Mouse (Mus musculus) megakaryocyte, embryonic 14.5 days (primary cell): Measurements from ENCODE around the gene Tmem91. TPM values are rescaled to one million over a fixed set of nuclear protein-coding genes. Genes with fewer than 3 reads are reported as not detected.

Experiments used
- H3K27me3 ChIP-seq: replicated peaks from 2 replicates; pipeline ENCODE3; 2012; ENCODE audit warnings: inconsistent platforms
- H3K36me3 ChIP-seq: replicated peaks from 2 replicates; pipeline ENCODE3; 2012; ENCODE audit warnings: low read length, inconsistent platforms, mixed read lengths
- H3K4me1 ChIP-seq: 2 replicates; pipeline ENCODE4 v1.6.1; 2012; ENCODE audit warnings: inconsistent platforms
- H3K4me3 ChIP-seq: replicated peaks from 2 replicates; pipeline ENCODE3; 2012; ENCODE audit warnings: moderate library complexity, mild to moderate bottlenecking, inconsistent platforms
- H3K9me3 ChIP-seq: 2 replicates; pipeline ENCODE4 v1.6.1; 2012; ENCODE audit warnings: inconsistent platforms
- FLI1 ChIP-seq: IDR thresholded peaks from 2 replicates; pipeline ENCODE4 v1.6.1; 2012; ENCODE audit warnings: low read length, inconsistent platforms, mixed read lengths
- GATA1 ChIP-seq: IDR thresholded peaks from 3 replicates; pipeline ENCODE4 v1.6.1; 2012; ENCODE audit warnings: mixed read lengths, low read length, inconsistent platforms, borderline replicate concordance
- polyA plus RNA-seq: library from polyadenylated mRNA; stranded (reverse); fragments of >175 nt; gene quantifications from 2 replicates; pipeline ENCODE4 v1.2.3, GENCODE M21; 2012; ENCODE audit warnings: low replicate concordance; ENCODE audit not compliant: insufficient read depth

Tmem91 gene
- polyA plus RNA-seq, 1 experiment: 4.7 TPM

DNA sequence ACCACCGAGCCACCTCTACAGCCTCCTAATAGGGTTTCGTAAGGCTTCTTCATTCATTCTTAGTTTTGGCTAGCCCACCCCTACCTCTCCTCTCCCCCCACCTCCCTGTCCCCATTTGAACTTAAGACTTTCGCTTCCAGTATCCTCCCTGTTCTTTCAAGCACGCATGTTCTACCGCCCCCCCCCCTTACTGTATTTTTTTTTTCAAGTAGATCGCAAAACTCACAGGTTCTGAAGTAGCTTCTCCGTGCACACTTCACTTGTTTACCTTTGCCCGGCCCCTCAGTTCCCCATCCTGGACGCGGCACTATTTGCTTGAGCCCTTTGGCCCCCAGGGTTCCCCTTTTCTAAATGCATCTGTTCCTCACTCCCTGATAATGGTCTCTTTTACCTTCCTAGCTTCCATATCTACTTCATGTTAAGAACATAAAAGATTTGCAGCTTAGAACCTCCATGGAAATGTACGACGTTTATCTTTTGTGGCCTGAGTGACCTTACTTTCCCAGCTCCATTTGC is 22.7 kb downstream of the Tmem91 start:
- Histone ChIP-seq H3K4me1 (peaks cover 71% of the 10 kb centered on the region), H3K36me3 (peaks cover 4% of the 10 kb centered on the region), H3K4me3 (no peak overlapping the region), H3K9me3 (no peaks in the 10 kb centered on the region), H3K27me3 (no peaks in the 10 kb centered on the region)
- TF ChIP-seq FLI1 (no peak), GATA1 (no peak)

DNA sequence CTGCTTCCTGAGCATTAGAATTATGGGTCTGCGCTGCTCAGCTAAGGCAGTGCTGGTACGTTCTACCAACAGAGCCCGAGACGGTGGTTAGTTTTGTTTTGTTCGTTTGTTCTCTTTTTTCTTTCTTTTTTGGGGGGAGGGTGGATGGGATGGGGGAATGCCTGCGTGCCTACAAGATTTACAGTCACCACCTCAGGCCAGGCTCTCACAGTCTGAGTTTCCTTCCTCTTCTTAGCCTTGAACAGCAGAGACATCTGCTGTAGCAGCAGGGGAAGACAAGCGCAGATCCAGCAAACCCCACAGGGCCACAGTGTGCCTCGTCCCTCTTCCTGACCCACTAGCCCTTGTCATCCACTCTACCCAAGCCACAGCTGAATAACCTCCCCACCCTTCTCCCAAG is 23.7 kb downstream of the Tmem91 start:
- Histone ChIP-seq H3K9me3 (no peaks in the 10 kb centered on the region), H3K4me1 (peaks cover 71% of the 10 kb centered on the region), H3K4me3 (peak overlapping the region; percentile 81), H3K36me3 (peaks cover 8% of the 10 kb centered on the region), H3K27me3 (peaks cover 4% of the 10 kb centered on the region)
- TF ChIP-seq GATA1: no peak
- TF ChIP-seq FLI1: no peak

DNA sequence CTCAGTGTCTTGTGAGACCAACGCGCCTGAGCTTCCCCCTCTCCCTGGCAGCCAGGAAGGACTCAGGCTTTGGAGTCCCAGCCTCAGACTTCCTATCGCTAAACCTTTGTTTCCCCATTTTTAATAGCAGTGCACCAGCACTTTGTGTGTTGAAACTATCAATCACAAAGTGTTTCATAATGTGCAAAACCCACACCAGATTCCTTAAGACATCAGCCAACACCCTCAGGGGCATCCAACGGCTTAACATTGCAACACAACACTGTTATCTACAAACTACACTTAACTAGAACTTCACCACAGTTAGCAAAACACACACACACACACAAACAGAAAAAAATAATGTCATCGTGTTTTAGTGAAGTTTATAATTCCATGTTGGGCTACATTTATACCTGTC is 25.1 kb downstream of the Tmem91 start:
- Histone ChIP-seq H3K4me3 (no peak overlapping the region), H3K4me1 (peaks cover 77% of the 10 kb centered on the region), H3K9me3 (no peaks in the 10 kb centered on the region), H3K27me3 (peaks cover 11% of the 10 kb centered on the region), H3K36me3 (peaks cover 15% of the 10 kb centered on the region)
- TF ChIP-seq GATA1 (no peak), FLI1 (no peak)

DNA sequence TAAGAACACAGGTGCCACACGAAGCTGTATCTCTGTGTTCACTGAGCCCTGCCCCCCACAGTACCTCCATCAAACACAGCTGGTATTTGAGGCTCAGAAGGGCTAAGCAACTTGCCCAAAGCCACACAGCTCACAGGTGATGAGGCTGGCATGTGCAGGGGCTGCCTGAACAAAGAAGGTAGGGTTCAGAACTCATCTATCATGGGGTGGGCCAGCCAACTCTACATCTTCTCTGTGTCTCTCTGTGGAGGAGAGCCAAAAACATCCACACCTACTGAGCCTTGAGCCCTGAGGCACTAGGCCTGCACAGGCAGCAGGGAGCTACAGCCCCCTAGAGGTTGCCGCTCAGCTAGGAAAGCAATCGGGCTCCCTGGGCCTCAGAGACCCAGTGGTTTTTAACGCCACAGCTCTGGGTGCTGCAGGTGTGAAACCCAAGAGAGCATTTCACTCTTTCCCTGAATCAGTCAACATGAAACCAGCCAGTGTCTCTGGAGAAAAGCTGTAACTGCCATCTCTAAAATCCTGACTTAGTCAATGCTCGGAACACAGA is 27.3 kb downstream of the Tmem91 start:
- H3K36me3 ChIP-seq: peaks cover 11% of the 10 kb centered on the region
- no peaks in the 10 kb centered on the region for H3K9me3 ChIP-seq
- peaks cover 11% of the 10 kb centered on the region for H3K27me3 ChIP-seq
- TF ChIP-seq FLI1: no peak
- TF ChIP-seq GATA1: no peak
- H3K4me3 ChIP-seq: no peak overlapping the region
- peaks cover 93% of the 10 kb centered on the region for H3K4me1 ChIP-seq

DNA sequence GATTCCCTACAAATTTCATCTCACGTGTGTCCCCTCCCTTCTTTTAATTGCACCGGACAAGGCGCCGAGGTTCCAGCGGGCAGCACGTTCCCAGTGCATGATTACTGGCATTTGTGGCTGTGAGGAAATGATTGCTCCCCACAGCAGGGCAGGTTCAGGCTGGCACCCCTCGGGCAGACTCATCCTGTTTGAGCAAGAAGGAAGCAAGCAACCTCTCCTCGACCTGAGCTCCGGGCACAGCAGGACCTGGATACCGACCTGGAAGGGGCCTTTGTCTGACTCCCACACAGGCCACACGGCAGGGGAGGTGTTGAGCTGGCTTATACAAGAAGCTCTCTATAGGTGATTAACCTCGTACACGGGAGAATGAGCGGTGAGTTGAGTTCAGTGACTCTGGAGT is 29.9 kb downstream of the Tmem91 start:
- Histone ChIP-seq H3K4me1 (peaks cover 88% of the 10 kb centered on the region), H3K4me3 (peak overlapping the region; percentile 38), H3K27me3 (peaks cover 22% of the 10 kb centered on the region), H3K9me3 (no peaks in the 10 kb centered on the region), H3K36me3 (peaks cover 27% of the 10 kb centered on the region)
- TF ChIP-seq FLI1 (no peak), GATA1 (no peak)

DNA sequence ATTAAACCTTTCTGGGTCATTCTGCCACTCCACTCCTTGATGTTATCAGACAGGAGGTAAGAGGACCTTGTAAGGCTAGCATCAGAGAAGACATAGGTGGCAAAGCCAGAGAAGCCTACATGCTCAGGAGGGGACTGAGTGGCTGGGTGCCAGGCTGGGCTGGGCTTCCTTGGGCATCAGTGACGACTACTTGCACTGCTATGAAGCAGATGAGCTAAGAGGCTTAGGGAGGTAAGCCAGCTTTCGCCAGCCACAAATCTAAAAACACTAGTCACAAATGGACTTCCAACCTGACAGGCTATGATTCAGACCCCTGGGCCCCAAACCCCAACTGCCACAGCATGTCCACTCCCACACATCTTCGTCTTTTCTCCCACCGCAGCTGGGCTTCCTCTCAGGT is 30.3 kb downstream of the Tmem91 start:
- Histone ChIP-seq H3K27me3 (peaks cover 23% of the 10 kb centered on the region), H3K36me3 (peaks cover 31% of the 10 kb centered on the region), H3K4me1 (peaks cover 86% of the 10 kb centered on the region), H3K4me3 (no peak overlapping the region), H3K9me3 (no peaks in the 10 kb centered on the region)
- TF ChIP-seq FLI1 (no peak), GATA1 (no peak)

DNA sequence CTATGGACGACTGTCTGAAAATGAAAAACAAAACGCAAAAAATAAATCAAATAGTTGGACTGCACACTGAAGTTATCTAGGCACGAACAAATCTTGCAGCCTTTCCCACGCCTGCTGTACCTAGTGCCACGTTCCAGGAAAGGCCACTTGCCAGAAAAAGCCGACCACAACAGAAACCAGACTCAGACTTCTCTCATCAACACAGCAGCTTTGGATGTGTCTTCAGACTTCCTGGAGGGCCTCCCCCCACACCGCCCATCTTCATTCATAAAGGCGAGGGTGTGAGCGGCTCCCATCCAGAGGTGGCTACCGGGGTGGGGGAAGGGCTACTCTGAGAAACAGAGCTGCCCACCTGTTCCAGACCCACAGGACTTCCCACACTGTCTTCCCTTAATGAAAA is 30.8 kb downstream of the Tmem91 start:
- Histone ChIP-seq H3K27me3 (peaks cover 26% of the 10 kb centered on the region), H3K4me3 (no peak overlapping the region), H3K36me3 (peaks cover 36% of the 10 kb centered on the region), H3K9me3 (no peaks in the 10 kb centered on the region), H3K4me1 (peaks cover 85% of the 10 kb centered on the region)
- TF ChIP-seq FLI1: no peak
- TF ChIP-seq GATA1: no peak

DNA sequence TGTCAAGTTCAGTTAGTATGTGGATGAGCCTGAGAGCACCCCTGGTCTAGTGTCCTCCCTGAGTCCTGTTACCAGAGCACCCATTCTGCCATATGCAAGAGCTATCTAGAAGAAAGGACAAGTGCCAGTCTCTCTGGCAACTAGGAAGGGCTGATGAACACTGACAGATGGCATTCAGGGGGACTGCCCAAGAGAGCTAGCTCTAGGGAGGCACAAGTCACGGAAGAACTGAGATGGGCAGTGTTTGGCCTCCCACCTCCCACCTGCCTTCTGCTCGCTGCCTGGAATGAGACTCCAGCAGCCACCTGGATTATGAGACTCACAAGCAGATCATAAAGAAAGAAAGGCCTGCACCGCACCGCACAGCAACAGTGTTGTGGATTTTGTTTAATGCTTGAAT is 35.2 kb downstream of the Tmem91 start:
- TF ChIP-seq GATA1 (no peak), FLI1 (no peak)
- H3K9me3 ChIP-seq: no peaks in the 10 kb centered on the region
- peaks cover 26% of the 10 kb centered on the region for H3K27me3 ChIP-seq
- H3K36me3 ChIP-seq: peaks cover 65% of the 10 kb centered on the region
- peaks cover 75% of the 10 kb centered on the region for H3K4me1 ChIP-seq
- H3K4me3 ChIP-seq: no peak overlapping the region

DNA sequence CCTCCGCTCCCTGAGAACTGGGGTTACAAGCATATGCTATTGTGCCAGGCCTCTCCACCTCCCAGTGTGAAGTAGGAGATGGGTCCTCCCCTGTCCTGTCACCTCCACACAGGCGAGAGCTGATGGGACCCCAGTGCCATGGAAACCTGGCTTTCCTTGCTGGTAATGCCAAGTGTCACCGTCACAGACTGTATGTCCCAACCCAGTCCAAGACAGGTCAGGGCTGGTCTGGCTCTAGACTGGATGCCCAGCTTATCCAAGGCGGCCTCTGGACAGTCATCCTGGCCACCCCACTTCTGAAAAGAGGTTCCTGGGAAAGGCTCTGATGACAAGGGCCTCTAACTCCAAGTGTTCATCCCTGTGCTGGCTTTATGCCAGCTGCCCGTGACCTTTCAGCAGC is 37.9 kb downstream of the Tmem91 start:
- Histone ChIP-seq H3K9me3 (no peaks in the 10 kb centered on the region), H3K4me1 (peaks cover 73% of the 10 kb centered on the region), H3K27me3 (peaks cover 26% of the 10 kb centered on the region), H3K4me3 (no peak overlapping the region), H3K36me3 (peaks cover 88% of the 10 kb centered on the region)
- TF ChIP-seq GATA1 (no peak), FLI1 (no peak)

DNA sequence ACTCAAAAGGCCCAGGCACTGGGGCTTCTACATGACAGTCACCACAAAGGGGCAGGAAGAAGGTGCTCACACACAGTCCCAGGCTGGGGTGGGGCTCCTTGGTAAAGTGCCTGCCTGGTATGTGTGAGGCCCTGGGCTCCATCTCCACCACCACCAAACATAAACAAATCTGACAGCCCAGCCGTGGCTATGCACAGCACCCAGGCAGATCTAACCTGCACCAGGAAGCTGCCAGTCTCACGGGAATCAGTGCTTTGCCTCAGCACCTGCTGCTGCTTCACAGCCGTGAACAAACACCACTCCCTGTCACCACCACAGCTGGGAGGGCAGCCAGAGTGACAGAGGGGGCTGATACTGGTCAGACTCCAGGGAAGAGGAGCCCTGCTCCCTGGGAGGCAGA is 38.6 kb downstream of the Tmem91 start:
- peaks cover 24% of the 10 kb centered on the region for H3K27me3 ChIP-seq
- H3K9me3 ChIP-seq: no peaks in the 10 kb centered on the region
- TF ChIP-seq GATA1 (no peak), FLI1 (no peak)
- H3K4me1 ChIP-seq: peaks cover 73% of the 10 kb centered on the region
- H3K4me3 ChIP-seq: no peak overlapping the region
- H3K36me3 ChIP-seq: peaks cover 91% of the 10 kb centered on the region

DNA sequence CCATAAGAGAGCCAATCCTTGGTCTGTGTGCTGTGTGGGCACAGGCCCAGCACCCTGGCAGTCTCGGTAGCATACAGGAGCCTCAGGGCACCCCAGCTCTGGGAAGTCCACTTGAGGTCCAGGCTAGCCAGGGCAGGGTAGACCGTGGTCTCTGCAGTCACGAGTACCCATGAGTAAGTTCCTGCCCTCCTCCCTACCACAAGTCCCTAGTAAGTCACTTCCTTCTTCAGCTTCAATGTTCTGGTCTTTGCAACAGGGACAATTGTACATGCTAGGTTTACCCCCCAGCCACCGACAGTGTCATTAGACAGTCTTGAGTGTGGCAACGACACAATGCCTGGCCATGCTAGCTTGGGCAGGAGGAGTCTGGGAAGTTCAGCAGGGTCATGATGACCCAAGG is 42.3 kb downstream of the Tmem91 start:
- H3K4me3 ChIP-seq: peak overlapping the region; percentile 83
- H3K36me3 ChIP-seq: peaks cover 90% of the 10 kb centered on the region
- TF ChIP-seq GATA1 (no peak), FLI1 (no peak)
- peaks cover 86% of the 10 kb centered on the region for H3K4me1 ChIP-seq
- H3K27me3 ChIP-seq: peaks cover 18% of the 10 kb centered on the region
- no peaks in the 10 kb centered on the region for H3K9me3 ChIP-seq
